Mouse (Mus musculus) heart, adult 2 months (tissue): Measurements from ENCODE around the gene Hgfac.

ENCODE experiments used
- CTCF ChIP-seq: fragments of 200-600 bp; IDR thresholded peaks from 2 replicates; pipeline ENCODE4 v1.8.1; 2022; ENCODE audit warnings: antibody characterized with exemption, mild to moderate bottlenecking, moderate library complexity
- POLR2A ChIP-seq: fragments of 200-500 bp; IDR thresholded peaks from 2 replicates; pipeline ENCODE4 v1.6.1; 2011; ENCODE audit warnings: mild to moderate bottlenecking, low read depth, low read length, control low read depth; ENCODE audit not compliant: insufficient read depth

- TF ChIP-seq CTCF: peak; percentile 77
- no peak for TF ChIP-seq POLR2A
Observed at GRCm38 (mm10) chr5:35088785-35089613, 47.7 kb downstream of the Hgfac start.
